Mouse (Mus musculus) layer of hippocampus, adult 8-10 months (tissue): ENCODE measurements around the gene Lsamp. TPM values are rescaled to one million over a fixed set of nuclear protein-coding genes. Genes with fewer than 3 reads are reported as not detected.

Source experiments
- DNase-seq, 2 experiments: peaks; one replicate each; pipeline ENCODE4 v3.0.0; 2022; ENCODE audit warnings: low spot score in 2 of 2
- total RNA-seq, 4 experiments: library from RNA; stranded (reverse); gene quantifications; 2 replicates each; pipeline ENCODE4 v1.2.4; 2022

Lsamp gene
- 100 to 1,000 TPM; 386 to 433 (median 409) TPM for total RNA-seq

GRCm38 (mm10) chr16:39984205-39984634 lies at the start of gene Lsamp:
Gene Lsamp (plus strand): TSS chr16:39984361.
- peak; percentile 82 to 92 for DNase-seq

- DNase-seq, result no peak
Measured at GRCm38 (mm10) chr16:39957686-39958085, 26.5 kb upstream of the Lsamp start.

GRCm38 (mm10) chr16:39972712-39973111 lies 11.4 kb upstream of the Lsamp start:
- no peak for DNase-seq

- DNase-seq, result peak; percentile 40 to 44
Measured at GRCm38 (mm10) chr16:39984635-39985291, 602 bp downstream of the Lsamp start.

- peak in 1 of 2 experiments; percentile 38 for DNase-seq
Measured at GRCm38 (mm10) chr16:39988466-39988865, 4.3 kb downstream of the Lsamp start.

GRCm38 (mm10) chr16:39994821-39995220 lies 10.7 kb downstream of the Lsamp start:
- no peak for DNase-seq

GRCm38 (mm10) chr16:40008800-40009199 lies 24.6 kb downstream of the Lsamp start:
- DNase-seq, result peak in 1 of 2 experiments; percentile 37

GRCm38 (mm10) chr16:40011106-40011505 lies 26.9 kb downstream of the Lsamp start:
- DNase-seq, result no peak

GRCm38 (mm10) chr16:40022611-40023010 lies 38.5 kb downstream of the Lsamp start:
- DNase-seq, result peak; percentile 34 to 49

GRCm38 (mm10) chr16:40036719-40037118 lies 52.6 kb downstream of the Lsamp start:
- DNase-seq, result no peak

- DNase-seq, result no peak
Measured at GRCm38 (mm10) chr16:40059546-40059945, 75.4 kb downstream of the Lsamp start.

- DNase-seq, result no peak
Measured at GRCm38 (mm10) chr16:40059968-40060367, 75.8 kb downstream of the Lsamp start.

GRCm38 (mm10) chr16:40060491-40060890 lies 76.3 kb downstream of the Lsamp start:
- DNase-seq, result no peak

GRCm38 (mm10) chr16:40075556-40075955 lies 91.4 kb downstream of the Lsamp start:
- no peak for DNase-seq

GRCm38 (mm10) chr16:40080224-40080623 lies 96.1 kb downstream of the Lsamp start:
- no peak for DNase-seq

- DNase-seq, result no peak
Measured at GRCm38 (mm10) chr16:40104329-40104728, 120.2 kb downstream of the Lsamp start.

GRCm38 (mm10) chr16:40182918-40183317 lies 198.8 kb downstream of the Lsamp start:
- no peak for DNase-seq

- DNase-seq, result no peak
Measured at GRCm38 (mm10) chr16:40187987-40188590, 203.9 kb downstream of the Lsamp start.

- DNase-seq, result no peak
Measured at GRCm38 (mm10) chr16:40194401-40194800, 210.2 kb downstream of the Lsamp start.

- DNase-seq, result no peak
Measured at GRCm38 (mm10) chr16:40194839-40195238, 210.7 kb downstream of the Lsamp start.

- peak in 1 of 2 experiments; percentile 32 for DNase-seq
Measured at GRCm38 (mm10) chr16:40228627-40229026, 244.5 kb downstream of the Lsamp start.

- no peak for DNase-seq
Measured at GRCm38 (mm10) chr16:40233066-40233465, 248.9 kb downstream of the Lsamp start.
